Mouse (Mus musculus) B cell, adult 62 days (primary cell): Measurements from ENCODE around the gene Gm973. TPM values are rescaled to one million over a fixed set of nuclear protein-coding genes. Genes with fewer than 3 reads are reported as not detected.

ENCODE experiments used
- total RNA-seq: library from RNA; stranded (reverse); gene quantifications from 4 replicates; pipeline ENCODE4 v1.2.4, GENCODE M21; 2023

The Gm973 gene
- total RNA-seq = not detected in 4 replicates

GRCm38 (mm10) chr1:59516026-59516917 is at the start of gene Gm973:
Gene Gm973 (plus strand): TSS chr1:59516264.

DNA sequence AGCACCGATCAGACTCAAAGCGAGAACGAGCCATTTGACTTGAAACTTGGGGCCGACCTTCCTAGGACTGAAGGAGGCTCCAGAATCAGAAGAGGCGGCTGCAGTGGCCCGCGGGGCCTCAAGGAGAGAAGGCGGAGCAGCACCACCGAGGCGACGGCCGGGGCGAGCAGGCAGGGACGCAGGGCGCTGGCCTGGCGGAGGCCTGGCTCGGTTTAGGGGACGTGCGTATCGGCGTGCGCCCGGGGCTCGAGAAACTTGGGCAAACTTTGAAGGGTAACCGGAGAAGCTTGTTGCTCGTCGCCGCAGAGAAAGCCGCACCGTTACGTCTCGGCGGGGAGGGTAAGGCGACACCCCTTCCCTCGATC is 33.8 kb upstream of the Gm973 start, which contains the start of gene Fzd7:
TSS of gene Fzd7 (plus strand) at position 94 of the 365 bp plus-strand sequence.

GRCm38 (mm10) chr1:59670641-59671168 is 154.6 kb downstream of the Gm973 start, which contains the start of gene Sumo1:
Gene Sumo1 (minus strand): TSS chr1:59670834.

GRCm38 (mm10) chr1:59684819-59685755 is 169.0 kb downstream of the Gm973 start, which contains the start of gene Nop58:
Gene Nop58 (plus strand): TSS chr1:59684971.

Other genes starting within 250 kb of the Gm973 start
- gene Fzd7, start 33.8 kb upstream of the Gm973 start, total RNA-seq = 0.21 to 0.28 TPM (median 0.24 TPM) in 4 replicates
- 85.2 to 88.0 TPM (median 85.9 TPM) in 4 replicates for gene Sumo1, start 154.6 kb downstream of the Gm973 start, total RNA-seq
- 152 to 177 TPM (median 154 TPM) in 4 replicates for gene Nop58, start 168.7 kb downstream of the Gm973 start, total RNA-seq
- gene Bmpr2, start 247.1 kb downstream of the Gm973 start, total RNA-seq = 0.77 to 2.4 TPM (median 1.9 TPM) in 4 replicates